Mouse (Mus musculus) heart, postnatal 0 days (tissue): ENCODE data around the gene Apmap. TPM values are rescaled to one million over a fixed set of nuclear protein-coding genes. Genes with fewer than 3 reads are reported as not detected.

Source experiments
- ATAC-seq: fragments of 200-750 bp; cut with Nextera tagmentation; 2 replicates; pipeline ENCODE4 v1.8.0; 2017; ENCODE audit warnings: low read depth, moderate number of reproducible peaks, moderate library complexity; ENCODE audit not compliant: insufficient read depth
- DNase-seq: peaks from one replicate; pipeline ENCODE4 v3.0.0-alpha.2; 2016; ENCODE audit warnings: low spot score
- H3K27ac ChIP-seq: fragments of 300-500 bp; sonication (generic); 2 replicates; pipeline ENCODE4 v1.5.1; 2014; ENCODE audit warnings: low read depth, mild to moderate bottlenecking
- H3K27me3 ChIP-seq: fragments of 300-500 bp; sonication (generic); 2 replicates; pipeline ENCODE4 v1.6.1; 2014; ENCODE audit warnings: low read length, mixed read lengths; ENCODE audit not compliant: control insufficient read depth, insufficient read depth
- H3K36me3 ChIP-seq: fragments of 300-500 bp; sonication (generic); replicated peaks from 2 replicates; pipeline ENCODE4 v1.6.1; 2014; ENCODE audit warnings: low read length, mixed read lengths; ENCODE audit not compliant: control insufficient read depth, insufficient read depth
- H3K4me1 ChIP-seq: fragments of 300-500 bp; sonication (generic); 2 replicates; pipeline ENCODE4 v1.6.1; 2014; ENCODE audit warnings: antibody characterized with exemption; ENCODE audit not compliant: control insufficient read depth, insufficient read depth
- H3K4me2 ChIP-seq: fragments of 300-500 bp; sonication (generic); 2 replicates; pipeline ENCODE4 v1.6.1; 2014; ENCODE audit warnings: low read depth, mild to moderate bottlenecking, low read length, moderate library complexity
- H3K4me3 ChIP-seq: fragments of 300-500 bp; sonication (generic); 2 replicates; pipeline ENCODE4 v1.5.1; 2014; ENCODE audit warnings: low read depth, low read length
- H3K9ac ChIP-seq: fragments of 300-500 bp; sonication (generic); replicated peaks from 2 replicates; pipeline ENCODE4 v1.6.1; 2014; ENCODE audit warnings: low read depth, low read length, mixed read lengths
- H3K9me3 ChIP-seq: fragments of 300-500 bp; sonication (generic); replicated peaks from 2 replicates; pipeline ENCODE4 v1.6.1; 2016; ENCODE audit warnings: low read length; ENCODE audit not compliant: control insufficient read depth
- CTCF ChIP-seq: IDR thresholded peaks from 2 replicates; pipeline ENCODE4 v1.5.1; 2016; ENCODE audit warnings: antibody characterized with exemption, control low read depth, low read depth
- EP300 ChIP-seq: IDR thresholded peaks from 2 replicates; pipeline ENCODE4 v1.6.1; 2016; ENCODE audit warnings: antibody characterized with exemption, low read depth
- WGBS: fragments of 180-500 bp; shearing (Covaris S2); extraction: QIAGEN DNeasy Blood & Tissue Kit; methylation state at CpG from one replicate; pipeline ENCODE4 v1.1.7; 2014; 5-methylcytosine and 5-hydroxymethylcytosine counted together
- polyA plus RNA-seq: library from polyadenylated mRNA; unstranded; fragments of >200 nt; fragmentation: Nextera tagmentation; extraction: Ambion mirVana; gene quantifications from 2 replicates; pipeline ENCODE4 v1.2.1, GENCODE M21; 2015
- total RNA-seq: library from RNA; depleted of rRNA; stranded (reverse); fragments of >200 nt; gene quantifications from 2 replicates; pipeline ENCODE4 v1.2.3, GENCODE M21; 2014; ENCODE audit warnings: low replicate concordance

Apmap gene
- total and polyA plus RNA-seq, 2 experiments from 2014 or later, result 8.5 to 19.8 TPM

- WGBS, result 71% methylated on average over 3 of the region's 3 CpGs
- no peaks in the 10 kb centered on the region for H3K4me1 ChIP-seq
Observed at GRCm38 (mm10) chr2:150595411-150596190, 12.8 kb downstream of the Apmap start.

DNA sequence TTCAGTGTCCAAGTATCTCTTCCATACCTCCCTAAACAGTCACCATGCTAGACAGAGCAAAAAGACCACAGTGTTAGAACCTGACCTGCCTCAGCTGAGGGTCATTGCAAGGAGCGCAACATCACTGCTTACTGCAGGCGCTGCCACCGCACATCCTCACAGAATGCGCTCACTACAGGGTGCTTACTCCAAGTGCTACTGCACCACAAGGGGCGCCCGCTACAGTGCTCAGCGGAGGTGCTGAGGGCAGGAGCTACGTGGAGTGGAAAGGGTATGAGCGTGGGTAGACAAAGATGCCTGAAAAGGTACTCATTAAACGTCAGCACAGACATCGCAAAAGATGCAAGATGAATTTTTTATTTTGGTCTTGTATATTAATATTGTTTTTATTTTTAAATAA lies 19.3 kb downstream of the Apmap start:
- ATAC-seq, result no peak
- no peak overlapping the region for H3K9ac ChIP-seq
- no peaks in the 10 kb centered on the region for H3K4me1 ChIP-seq
- H3K4me3 ChIP-seq, result no peak overlapping the region
- TF ChIP-seq CTCF (no peak), EP300 (no peak)
- H3K27me3 ChIP-seq, result no peaks in the 10 kb centered on the region
- peaks cover 66% of the 10 kb centered on the region for H3K36me3 ChIP-seq
- WGBS, result 81% methylated on average over 11 of the region's 11 CpGs
- H3K4me2 ChIP-seq, result no peak overlapping the region
- no peak overlapping the region for H3K27ac ChIP-seq
- H3K9me3 ChIP-seq, result no peaks in the 10 kb centered on the region
- DNase-seq, result no peak

More at GRCm38 (mm10) chr2:150595411-150596190, 12.8 kb downstream of the Apmap start:
- H3K27me3 ChIP-seq, result no peaks in the 10 kb centered on the region
- H3K4me3 ChIP-seq, result no peak overlapping the region
- no peaks in the 10 kb centered on the region for H3K9me3 ChIP-seq
- H3K9ac ChIP-seq, result no peak overlapping the region
- DNase-seq, result no peak
- H3K4me2 ChIP-seq, result no peak overlapping the region
- H3K27ac ChIP-seq, result no peak overlapping the region
- ATAC-seq, result no peak
- TF ChIP-seq CTCF, result no peak
- TF ChIP-seq EP300, result no peak
- H3K36me3 ChIP-seq, result peaks cover 21% of the 10 kb centered on the region

GRCm38 (mm10) chr2:150579628-150580027 lies 28.7 kb downstream of the Apmap start:
- ATAC-seq (no peak), DNase-seq (no peak)
- Histone ChIP-seq H3K27me3 (no peaks in the 10 kb centered on the region), H3K27ac (no peak overlapping the region), H3K4me2 (no peak overlapping the region), H3K4me1 (no peaks in the 10 kb centered on the region), H3K4me3 (no peak overlapping the region), H3K9me3 (no peaks in the 10 kb centered on the region), H3K9ac (no peak overlapping the region), H3K36me3 (peaks cover 28% of the 10 kb centered on the region)
- WGBS, result 52% methylated on average over 1 of the region's 1 CpGs
- TF ChIP-seq CTCF (no peak), EP300 (no peak)

DNA sequence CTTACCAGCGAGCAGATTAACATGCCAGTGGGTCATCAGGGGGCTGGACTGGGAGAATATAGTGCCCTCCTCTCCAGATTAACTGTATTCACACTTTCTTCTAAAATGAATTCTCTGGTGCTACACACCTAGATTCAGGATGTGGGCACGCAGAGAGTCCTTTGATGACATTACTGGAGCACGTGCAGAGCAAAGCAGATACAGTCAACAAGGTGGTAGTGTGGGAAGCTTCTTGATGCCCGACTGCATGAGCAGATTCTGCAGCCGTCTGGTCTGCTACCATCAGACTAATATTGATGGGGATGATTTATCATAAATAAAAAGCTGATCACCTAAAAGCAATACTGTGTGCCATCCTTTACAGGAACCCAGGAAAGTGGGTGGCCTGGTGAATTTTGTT lies 29.8 kb downstream of the Apmap start:
- Histone ChIP-seq H3K4me3 (no peak overlapping the region), H3K36me3 (peaks cover 19% of the 10 kb centered on the region), H3K4me2 (no peak overlapping the region), H3K9me3 (no peaks in the 10 kb centered on the region), H3K4me1 (no peaks in the 10 kb centered on the region), H3K9ac (no peak overlapping the region), H3K27me3 (no peaks in the 10 kb centered on the region), H3K27ac (no peak overlapping the region; the same call in 1 of the 2 replicates)
- TF ChIP-seq CTCF (no peak), EP300 (no peak)
- 76% methylated on average over 5 of the region's 5 CpGs for WGBS
- DNase-seq (no peak), ATAC-seq (no peak)

DNA sequence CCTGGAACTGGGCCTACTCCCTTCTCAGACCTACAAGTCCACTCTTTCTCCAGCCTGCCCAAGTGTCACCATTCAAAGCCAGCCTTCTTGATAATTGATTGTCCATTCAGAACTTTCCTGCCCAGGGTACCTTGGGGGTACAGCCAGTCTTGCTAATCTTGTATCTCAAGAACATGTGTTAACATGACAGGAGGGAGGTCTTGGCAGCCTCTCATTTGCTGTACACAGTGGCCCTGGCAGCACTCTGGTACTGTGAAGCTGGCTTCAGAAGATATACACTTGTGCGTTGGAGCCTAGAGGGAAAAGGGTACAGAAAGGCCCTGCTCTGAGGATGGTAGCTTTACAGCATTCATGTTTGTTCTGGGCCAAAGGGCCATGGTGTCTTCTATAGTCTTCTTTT lies 32.1 kb downstream of the Apmap start:
- H3K9me3 ChIP-seq, result no peaks in the 10 kb centered on the region
- no peak overlapping the region for H3K27ac ChIP-seq
- ATAC-seq (no peak), DNase-seq (no peak)
- WGBS, result 68% methylated on average over 1 of the region's 1 CpGs
- no peaks in the 10 kb centered on the region for H3K4me1 ChIP-seq
- H3K36me3 ChIP-seq, result 0 out of 2 replicates have a peak, but pooled peaks cover 4% of the 10 kb centered on the region
- H3K27me3 ChIP-seq, result no peaks in the 10 kb centered on the region
- no peak overlapping the region for H3K4me3 ChIP-seq
- no peak overlapping the region for H3K9ac ChIP-seq
- TF ChIP-seq EP300, result no peak
- TF ChIP-seq CTCF, result no peak
- H3K4me2 ChIP-seq, result no peak overlapping the region

GRCm38 (mm10) chr2:150572463-150572862 lies 35.9 kb downstream of the Apmap start:
- no peak overlapping the region for H3K4me3 ChIP-seq
- no peaks in the 10 kb centered on the region for H3K4me1 ChIP-seq
- WGBS, result 86% methylated on average over 3 of the region's 3 CpGs
- no peak overlapping the region for H3K9ac ChIP-seq
- TF ChIP-seq CTCF (no peak), EP300 (no peak)
- no peak overlapping the region for H3K27ac ChIP-seq
- no peaks in the 10 kb centered on the region for H3K36me3 ChIP-seq
- DNase-seq (no peak), ATAC-seq (no peak)
- H3K27me3 ChIP-seq, result no peaks in the 10 kb centered on the region
- H3K4me2 ChIP-seq, result no peak overlapping the region
- no peaks in the 10 kb centered on the region for H3K9me3 ChIP-seq
